Mouse (Mus musculus): ENCODE data around the gene 4930402H24Rik. TPM values are rescaled to one million over a fixed set of nuclear protein-coding genes. Genes with fewer than 3 reads are reported as not detected.

4930402H24Rik gene
- polyA plus RNA-seq, 1 experiment from 2014 or later: 47.8 TPM

DNA sequence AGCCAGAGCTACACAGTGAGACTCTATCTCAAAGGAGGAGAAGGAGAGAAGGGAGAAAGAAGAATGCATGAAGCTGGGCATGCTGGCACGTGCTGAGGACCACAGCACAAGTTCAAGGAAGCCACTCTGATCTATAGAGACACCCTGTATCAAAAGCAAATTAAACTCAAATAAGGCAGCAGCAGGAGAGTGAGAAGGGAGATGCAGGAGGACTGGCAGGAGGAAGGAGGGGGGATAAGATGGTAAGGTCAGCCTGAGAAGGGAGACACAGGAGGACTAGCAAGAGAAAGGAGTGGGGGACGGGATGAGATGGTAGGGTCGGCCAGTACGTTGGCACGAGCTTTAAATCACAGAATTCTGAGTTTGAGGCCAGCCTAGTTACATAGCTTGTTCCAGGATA lies 90.0 kb downstream of the 4930402H24Rik start:
- no peak overlapping the region for H3K9ac ChIP-seq (ENCODE audit: low read depth, low read length)
- no peaks in the 10 kb centered on the region for H3K4me1 ChIP-seq (ENCODE audit: control insufficient read depth, insufficient read depth, low read length)
- peaks cover 19% of the 10 kb centered on the region for H3K36me3 ChIP-seq (ENCODE audit: control insufficient read depth, insufficient read depth, low read length)
- 90% methylated on average over 5 of the region's 5 CpGs for WGBS (ENCODE audit: insufficient replicate concordance)
- ATAC-seq (replicated peaks; ENCODE audit: insufficient number of reproducible peaks, low FRiP score, low TSS enrichment): no peak
- no peaks in the 10 kb centered on the region for H3K27me3 ChIP-seq (ENCODE audit: control insufficient read depth, insufficient read depth, low read length)
- no peak overlapping the region for H3K4me3 ChIP-seq (ENCODE audit: low read depth, low read length)
- H3K9me3 ChIP-seq (replicated peaks; ENCODE audit: control insufficient read depth, low read length): no peaks in the 10 kb centered on the region
- H3K4me2 ChIP-seq: no peak overlapping the region
- no peak overlapping the region for H3K27ac ChIP-seq (ENCODE audit: low read depth, low read length)

DNA sequence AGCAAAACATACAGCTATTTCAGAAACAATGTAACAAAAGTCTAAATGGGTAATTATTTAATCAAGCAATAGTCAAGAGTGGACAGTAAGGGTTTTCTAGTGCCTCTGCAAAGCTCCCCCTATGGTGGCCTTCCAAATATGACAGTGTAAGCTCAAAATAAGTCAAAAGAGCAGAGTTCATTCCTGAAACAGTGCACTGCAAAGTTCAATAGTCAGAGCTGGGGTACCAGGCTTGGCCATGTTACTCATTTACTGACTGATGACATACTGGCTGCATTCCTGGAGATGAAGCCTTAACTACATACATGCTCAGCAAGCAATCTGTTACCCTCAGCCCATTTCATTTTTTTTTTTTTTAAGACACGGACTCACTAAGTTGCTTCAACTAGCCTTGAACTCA lies 91.7 kb downstream of the 4930402H24Rik start:
- H3K4me2 ChIP-seq: no peak overlapping the region
- 81% methylated on average over 1 of the region's 1 CpGs for WGBS (ENCODE audit: insufficient replicate concordance)
- H3K4me3 ChIP-seq (ENCODE audit: low read depth, low read length): no peak overlapping the region
- H3K36me3 ChIP-seq (ENCODE audit: control insufficient read depth, insufficient read depth, low read length): peaks cover 19% of the 10 kb centered on the region
- no peaks in the 10 kb centered on the region for H3K4me1 ChIP-seq (ENCODE audit: control insufficient read depth, insufficient read depth, low read length)
- no peak for ATAC-seq (replicated peaks; ENCODE audit: insufficient number of reproducible peaks, low FRiP score, low TSS enrichment)
- no peak overlapping the region for H3K9ac ChIP-seq (ENCODE audit: low read depth, low read length)
- no peaks in the 10 kb centered on the region for H3K9me3 ChIP-seq (replicated peaks; ENCODE audit: control insufficient read depth, low read length)
- H3K27me3 ChIP-seq (ENCODE audit: control insufficient read depth, insufficient read depth, low read length): no peaks in the 10 kb centered on the region
- H3K27ac ChIP-seq (ENCODE audit: low read depth, low read length): no peak overlapping the region

DNA sequence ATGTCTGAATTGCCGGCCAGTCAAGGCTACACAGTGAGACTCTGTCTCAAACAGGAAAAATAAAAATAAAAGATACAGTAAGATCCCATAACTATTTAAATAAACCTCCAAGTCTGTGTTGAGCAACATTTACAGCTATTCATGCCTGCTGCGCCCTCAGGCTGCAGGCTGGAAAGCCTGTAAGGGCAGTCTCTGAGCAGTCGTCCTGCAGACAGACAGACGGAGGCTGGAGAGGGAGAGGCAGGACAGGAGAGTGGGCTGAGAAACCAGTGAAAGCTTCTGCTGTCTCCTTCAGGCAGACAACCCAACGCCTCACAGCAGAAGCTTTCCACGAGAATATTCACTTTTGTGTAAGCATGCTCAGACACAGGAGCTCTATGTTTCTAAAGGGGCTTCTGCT lies 92.5 kb downstream of the 4930402H24Rik start:
- no peaks in the 10 kb centered on the region for H3K9me3 ChIP-seq (replicated peaks; ENCODE audit: control insufficient read depth, low read length)
- H3K36me3 ChIP-seq (ENCODE audit: control insufficient read depth, insufficient read depth, low read length): peaks cover 21% of the 10 kb centered on the region
- H3K4me3 ChIP-seq (ENCODE audit: low read depth, low read length): no peak overlapping the region
- H3K9ac ChIP-seq (ENCODE audit: low read depth, low read length): no peak overlapping the region
- WGBS (ENCODE audit: insufficient replicate concordance): 76% methylated on average over 6 of the region's 6 CpGs
- no peaks in the 10 kb centered on the region for H3K4me1 ChIP-seq (ENCODE audit: control insufficient read depth, insufficient read depth, low read length)
- H3K27me3 ChIP-seq (ENCODE audit: control insufficient read depth, insufficient read depth, low read length): no peaks in the 10 kb centered on the region
- no peak overlapping the region for H3K27ac ChIP-seq (ENCODE audit: low read depth, low read length)
- no peak for ATAC-seq (replicated peaks; ENCODE audit: insufficient number of reproducible peaks, low FRiP score, low TSS enrichment)
- H3K4me2 ChIP-seq: no peak overlapping the region

DNA sequence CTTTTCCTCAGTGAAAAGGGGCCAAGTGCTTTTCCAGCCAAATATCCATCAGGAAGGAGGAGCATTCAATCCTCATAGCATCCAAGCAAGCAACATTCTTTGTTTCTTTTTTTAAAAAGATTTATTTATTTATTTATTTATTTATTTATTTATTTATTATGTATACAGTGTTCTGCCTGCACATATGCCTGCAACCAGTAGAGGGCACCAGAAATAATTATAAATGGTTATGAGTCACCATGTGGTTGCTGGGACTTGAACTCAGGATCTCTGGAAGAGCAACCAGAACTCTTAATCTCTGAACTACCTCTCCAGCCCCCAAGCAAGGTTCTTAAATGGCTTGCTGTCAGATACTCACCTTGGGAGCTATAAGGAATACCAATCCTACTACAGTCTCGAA lies 93.7 kb downstream of the 4930402H24Rik start:
- Histone ChIP-seq H3K4me2 (no peak overlapping the region), H3K36me3 (ENCODE audit: control insufficient read depth, insufficient read depth, low read length) (peaks cover 27% of the 10 kb centered on the region)

DNA sequence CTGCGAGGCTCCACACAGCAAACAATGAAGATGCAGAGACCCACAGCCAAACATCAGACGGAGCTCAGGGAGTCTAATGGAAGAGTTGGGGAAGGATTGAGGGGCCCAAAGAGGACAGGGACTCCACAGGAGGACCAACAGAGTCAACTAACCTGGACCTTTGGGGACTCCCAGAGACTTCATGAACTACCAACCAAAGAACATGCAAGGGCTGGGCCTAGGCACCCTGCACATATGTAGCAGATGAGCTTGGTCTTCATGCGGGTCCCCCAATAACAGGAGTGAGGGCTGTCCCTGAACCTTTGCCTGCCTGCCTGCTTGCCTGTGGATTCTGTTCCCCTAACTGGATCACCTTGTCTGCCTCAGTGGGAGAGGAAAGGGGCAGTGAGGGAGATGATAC lies 101.1 kb downstream of the 4930402H24Rik start:
- 89% methylated on average over 3 of the region's 3 CpGs for WGBS (ENCODE audit: insufficient replicate concordance)
- Histone ChIP-seq H3K27me3 (ENCODE audit: control insufficient read depth, insufficient read depth, low read length) (no peaks in the 10 kb centered on the region), H3K9ac (ENCODE audit: low read depth, low read length) (no peak overlapping the region), H3K27ac (ENCODE audit: low read depth, low read length) (no peak overlapping the region), H3K4me2 (no peak overlapping the region), H3K9me3 (replicated peaks; ENCODE audit: control insufficient read depth, low read length) (no peaks in the 10 kb centered on the region), H3K36me3 (ENCODE audit: control insufficient read depth, insufficient read depth, low read length) (peaks cover 21% of the 10 kb centered on the region), H3K4me1 (ENCODE audit: control insufficient read depth, insufficient read depth, low read length) (no peaks in the 10 kb centered on the region), H3K4me3 (ENCODE audit: low read depth, low read length) (no peak overlapping the region)
- no peak for ATAC-seq (replicated peaks; ENCODE audit: insufficient number of reproducible peaks, low FRiP score, low TSS enrichment)

More for the DNA sequence above, 93.7 kb downstream of the 4930402H24Rik start:
- Histone ChIP-seq H3K9ac (ENCODE audit: low read depth, low read length) (no peak overlapping the region), H3K4me1 (ENCODE audit: control insufficient read depth, insufficient read depth, low read length) (no peaks in the 10 kb centered on the region), H3K27ac (ENCODE audit: low read depth, low read length) (no peak overlapping the region), H3K9me3 (replicated peaks; ENCODE audit: control insufficient read depth, low read length) (no peaks in the 10 kb centered on the region), H3K4me3 (ENCODE audit: low read depth, low read length) (no peak overlapping the region), H3K27me3 (ENCODE audit: control insufficient read depth, insufficient read depth, low read length) (no peaks in the 10 kb centered on the region)
- no peak for ATAC-seq (replicated peaks; ENCODE audit: insufficient number of reproducible peaks, low FRiP score, low TSS enrichment)
- 89% methylated on average over 1 of the region's 1 CpGs for WGBS (ENCODE audit: insufficient replicate concordance)

DNA sequence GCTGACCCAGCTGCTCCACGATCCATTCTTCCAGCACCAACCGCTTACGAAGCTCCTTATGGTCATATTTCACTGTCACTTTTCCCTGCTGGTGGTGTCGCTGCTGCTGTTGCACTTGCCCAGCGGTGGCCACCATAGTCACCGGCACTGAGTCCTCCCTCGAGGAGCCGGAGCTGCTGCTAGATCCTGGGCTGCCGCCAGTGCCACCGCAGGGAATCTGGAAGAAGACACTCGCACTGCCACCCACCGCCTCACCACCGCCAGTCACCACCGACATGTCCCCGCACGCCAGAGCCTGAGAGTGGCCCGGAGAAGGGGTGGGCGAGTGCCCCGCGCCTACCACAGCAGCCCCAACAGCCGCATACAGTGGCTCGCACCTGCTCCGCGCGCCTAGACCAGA lies 102.5 kb downstream of the 4930402H24Rik start:
- no peaks in the 10 kb centered on the region for H3K27me3 ChIP-seq (ENCODE audit: control insufficient read depth, insufficient read depth, low read length)
- no peak overlapping the region for H3K4me2 ChIP-seq
- no peak overlapping the region for H3K4me3 ChIP-seq (ENCODE audit: low read depth, low read length)
- no peaks in the 10 kb centered on the region for H3K9me3 ChIP-seq (replicated peaks; ENCODE audit: control insufficient read depth, low read length)
- H3K4me1 ChIP-seq (ENCODE audit: control insufficient read depth, insufficient read depth, low read length): no peaks in the 10 kb centered on the region
- peaks cover 14% of the 10 kb centered on the region for H3K36me3 ChIP-seq (ENCODE audit: control insufficient read depth, insufficient read depth, low read length)
- H3K9ac ChIP-seq (ENCODE audit: low read depth, low read length): no peak overlapping the region
- WGBS (ENCODE audit: insufficient replicate concordance): 57% methylated on average over 25 of the region's 25 CpGs
- H3K27ac ChIP-seq (ENCODE audit: low read depth, low read length): no peak overlapping the region
- no peak for ATAC-seq (replicated peaks; ENCODE audit: insufficient number of reproducible peaks, low FRiP score, low TSS enrichment)

DNA sequence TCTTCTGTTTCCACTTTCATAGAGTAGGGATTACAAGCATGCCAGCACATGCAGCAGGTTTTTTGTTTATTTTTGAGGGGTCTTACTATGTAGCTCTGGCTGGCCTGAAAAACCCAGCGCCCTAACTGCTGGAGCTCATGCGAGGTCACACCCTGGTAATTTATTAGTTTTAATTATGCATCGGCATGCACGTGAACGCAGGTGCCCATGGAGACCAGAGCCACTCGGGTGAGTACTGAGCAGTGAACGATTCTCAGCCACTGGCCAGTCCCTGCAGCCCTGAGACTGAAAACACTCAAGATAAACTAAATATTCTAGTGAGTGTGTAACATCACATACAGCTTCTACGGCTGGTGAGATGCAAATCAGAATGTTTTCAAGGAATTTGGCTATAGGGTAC lies 110.5 kb downstream of the 4930402H24Rik start:
- H3K4me2 ChIP-seq: no peak overlapping the region
- WGBS (ENCODE audit: insufficient replicate concordance): 83% methylated on average over 8 of the region's 8 CpGs
- H3K27ac ChIP-seq (ENCODE audit: low read depth, low read length): no peak overlapping the region
- ATAC-seq (replicated peaks; ENCODE audit: insufficient number of reproducible peaks, low FRiP score, low TSS enrichment): no peak
- no peaks in the 10 kb centered on the region for H3K4me1 ChIP-seq (ENCODE audit: control insufficient read depth, insufficient read depth, low read length)
- no peak overlapping the region for H3K9ac ChIP-seq (ENCODE audit: low read depth, low read length)
- H3K4me3 ChIP-seq (ENCODE audit: low read depth, low read length): no peak overlapping the region
- peaks cover 12% of the 10 kb centered on the region for H3K36me3 ChIP-seq (ENCODE audit: control insufficient read depth, insufficient read depth, low read length)
- H3K27me3 ChIP-seq (ENCODE audit: control insufficient read depth, insufficient read depth, low read length): no peaks in the 10 kb centered on the region
- no peaks in the 10 kb centered on the region for H3K9me3 ChIP-seq (replicated peaks; ENCODE audit: control insufficient read depth, low read length)

DNA sequence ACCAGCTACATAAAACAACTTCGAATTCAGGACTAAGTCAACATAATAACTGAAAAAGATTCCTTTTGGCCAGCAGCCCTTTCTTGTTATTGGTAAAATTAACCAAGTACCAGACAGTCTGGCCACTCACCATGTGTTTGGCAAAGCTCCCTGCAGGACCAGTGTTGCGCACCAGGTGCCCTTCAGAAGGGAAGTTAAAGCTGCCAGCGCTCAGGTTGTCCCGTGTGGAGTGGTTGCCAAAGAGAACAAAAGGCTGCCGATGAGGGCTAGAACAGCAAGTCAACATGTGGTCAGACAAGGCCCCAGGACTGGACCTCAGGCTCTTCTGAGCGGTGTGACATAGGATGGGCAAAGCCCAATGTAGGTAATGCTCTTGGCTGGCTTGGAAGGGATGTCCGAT lies 114.5 kb downstream of the 4930402H24Rik start:
- Histone ChIP-seq H3K27ac (ENCODE audit: low read depth, low read length) (no peak overlapping the region), H3K4me1 (ENCODE audit: control insufficient read depth, insufficient read depth, low read length) (no peaks in the 10 kb centered on the region), H3K4me2 (no peak overlapping the region), H3K27me3 (ENCODE audit: control insufficient read depth, insufficient read depth, low read length) (no peaks in the 10 kb centered on the region), H3K4me3 (ENCODE audit: low read depth, low read length) (no peak overlapping the region), H3K36me3 (ENCODE audit: control insufficient read depth, insufficient read depth, low read length) (peaks cover 21% of the 10 kb centered on the region), H3K9ac (ENCODE audit: low read depth, low read length) (no peak overlapping the region), H3K9me3 (replicated peaks; ENCODE audit: control insufficient read depth, low read length) (no peaks in the 10 kb centered on the region)
- no peak for ATAC-seq (replicated peaks; ENCODE audit: insufficient number of reproducible peaks, low FRiP score, low TSS enrichment)
- WGBS (ENCODE audit: insufficient replicate concordance): 91% methylated on average over 7 of the region's 7 CpGs

DNA sequence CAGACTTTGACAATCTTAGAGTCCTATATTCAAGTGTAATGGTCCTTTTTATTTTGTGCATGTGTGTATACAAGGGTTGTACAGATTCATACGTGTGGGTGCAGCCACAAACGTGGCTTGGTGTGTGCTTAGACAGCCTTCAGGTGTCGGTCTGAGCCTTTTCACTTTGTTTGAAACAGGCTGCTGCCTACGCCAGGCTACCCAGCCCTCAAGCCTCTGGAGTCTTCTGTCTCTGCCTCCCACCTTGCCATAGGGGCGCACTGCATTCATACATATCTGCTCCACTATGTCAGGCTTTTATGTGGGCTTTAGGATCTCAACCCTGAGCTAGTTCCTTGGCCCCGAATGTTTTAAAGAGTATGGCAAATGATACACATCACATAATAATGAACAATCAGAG lies 116.6 kb downstream of the 4930402H24Rik start:
- no peak overlapping the region for H3K9ac ChIP-seq (ENCODE audit: low read depth, low read length)
- no peaks in the 10 kb centered on the region for H3K9me3 ChIP-seq (replicated peaks; ENCODE audit: control insufficient read depth, low read length)
- ATAC-seq (replicated peaks; ENCODE audit: insufficient number of reproducible peaks, low FRiP score, low TSS enrichment): no peak
- no peak overlapping the region for H3K4me2 ChIP-seq
- H3K36me3 ChIP-seq (ENCODE audit: control insufficient read depth, insufficient read depth, low read length): peaks cover 24% of the 10 kb centered on the region
- H3K27ac ChIP-seq (ENCODE audit: low read depth, low read length): no peak overlapping the region
- H3K4me1 ChIP-seq (ENCODE audit: control insufficient read depth, insufficient read depth, low read length): no peaks in the 10 kb centered on the region
- H3K27me3 ChIP-seq (ENCODE audit: control insufficient read depth, insufficient read depth, low read length): no peaks in the 10 kb centered on the region
- WGBS (ENCODE audit: insufficient replicate concordance): 86% methylated on average over 6 of the region's 6 CpGs
- H3K4me3 ChIP-seq (ENCODE audit: low read depth, low read length): no peak overlapping the region
